Mouse (Mus musculus) lung, postnatal 0 days (tissue): Measurements from ENCODE around the gene Skp2.

Source experiments
- CTCF ChIP-seq: IDR thresholded peaks from 2 replicates; pipeline ENCODE4 v1.5.1; 2016; ENCODE audit warnings: antibody characterized with exemption, mild to moderate bottlenecking
- EP300 ChIP-seq: IDR thresholded peaks from 2 replicates; pipeline ENCODE4 v1.6.1; 2016; ENCODE audit warnings: antibody characterized with exemption, mild to moderate bottlenecking, control low read depth

DNA sequence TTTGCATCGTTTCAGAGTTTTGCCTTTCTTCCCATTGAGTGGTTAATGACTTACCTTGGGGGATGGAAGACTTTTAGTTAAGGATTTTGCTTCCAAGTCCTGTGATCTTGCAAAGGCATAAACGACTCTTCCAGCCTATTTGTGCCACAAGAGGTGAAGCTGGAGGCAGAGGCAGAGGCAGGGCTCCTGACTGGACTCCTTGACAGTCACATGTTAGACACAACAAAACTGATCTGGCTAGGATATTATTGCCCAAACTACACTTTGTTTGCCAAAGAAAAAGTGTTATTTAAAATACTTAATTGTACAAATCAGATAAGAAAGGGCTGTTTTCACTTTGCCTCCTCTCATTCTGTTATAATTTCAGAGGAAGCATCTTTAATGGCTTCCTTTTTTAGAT, 81.1 kb downstream of the Skp2 start:
- TF ChIP-seq CTCF (no peak), EP300 (no peak)
